Mouse (Mus musculus) Patski (cell line): ENCODE data around the gene Bst1. TPM values are rescaled to one million over a fixed set of nuclear protein-coding genes. Genes with fewer than 3 reads are reported as not detected.

Source experiments
- ATAC-seq: fragments of 100-300 bp; one replicate; pipeline ENCODE4 v1.8.0; 2021
- CTCF ChIA-PET: fragments of 350-600 bp; sonication (Branson Sonifier 250); formaldehyde crosslinking; loops from one replicate; lab custom pipeline; 2022; ENCODE audit warnings: inconsistent platforms; lab: Charles Lee
- POLR2A ChIA-PET: fragments of 350-600 bp; sonication (Branson Sonifier 250); formaldehyde crosslinking; loops from one replicate; lab custom pipeline; 2022; ENCODE audit warnings: antibody characterized with exemption, inconsistent platforms; lab: Charles Lee
- DNase-seq: peaks from one replicate; pipeline ENCODE4 v3.0.0-alpha.2; 2011; ENCODE audit warnings: low read depth, low spot score
- H3K27me3 ChIP-seq: fragments of 371-371 bp; one replicate; pipeline ENCODE4 v1.5.1; 2021
- CTCF ChIP-seq: fragments of 100-300 bp; IDR thresholded peaks from one replicate; pipeline ENCODE4 v1.5.1; 2021
- in situ Hi-C: fragments of 300-500 bp; cut with MboI; formaldehyde crosslinking; loops from 3 replicates; pipeline ENCODE4 v1.11.1; 2018; ENCODE audit warnings: low pct_unique_long_range_greater_than_20kb, mixed read lengths
- polyA plus RNA-seq: library from polyadenylated mRNA; unstranded; gene quantifications from one replicate; pipeline ENCODE4 v1.2.3, GENCODE M21; 2021

Gene Bst1
- polyA plus RNA-seq, 1 experiment from 2014 or later: 864 TPM

- ATAC-seq (peak; percentile 87), DNase-seq (peak; percentile 33)
- in situ Hi-C loops: no loop called here
- no peaks in the 10 kb centered on the region for H3K27me3 ChIP-seq
- POLR2A ChIA-PET: interaction anchor here (0.5 to 1.4 kb wide), 2 partner anchors 8 to 13 kb away, joined by 4 to 6 read pairs; partner anchors contain the start of gene Fbxl5
- CTCF ChIA-PET: no interaction called here
- no peak for TF ChIP-seq CTCF
Observed at GRCm38 (mm10) chr5:43807744-43808696, 10.7 kb upstream of the Bst1 start.

DNA sequence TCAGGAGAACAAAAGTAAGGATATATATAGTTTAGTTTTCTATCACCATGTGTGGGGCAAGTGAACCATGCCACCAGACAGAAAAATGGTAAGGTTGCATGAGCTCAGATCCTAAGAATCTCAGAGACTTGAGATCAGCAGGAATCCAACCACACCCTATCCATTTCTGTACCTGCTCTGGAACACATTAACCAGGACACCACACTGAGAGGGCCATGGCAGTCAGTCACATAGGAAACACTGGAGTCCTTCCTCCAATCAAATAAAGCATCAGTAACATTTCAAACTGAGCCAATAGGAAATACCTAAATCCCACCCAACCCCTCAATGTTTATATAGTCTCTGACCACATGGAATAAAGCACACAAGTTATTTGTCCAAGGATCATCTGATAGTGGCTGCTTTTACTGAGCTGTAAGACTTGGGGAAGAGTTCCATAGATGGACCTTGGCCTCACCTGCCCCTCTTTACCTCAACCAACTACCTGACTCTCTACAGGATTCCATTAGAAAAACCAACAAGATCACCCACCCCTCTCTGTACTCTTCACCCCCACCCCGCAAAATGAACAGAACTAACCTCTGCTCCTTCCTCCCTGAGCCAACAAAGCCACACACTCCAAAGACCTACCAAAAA is 8.1 kb upstream of the Bst1 start:
- ChIA-PET CTCF (interaction anchor here (1.6 to 1.9 kb wide), 2 partner anchors 10 to 12 kb away, joined by 3 to 5 read pairs; partner anchors contain the start of gene Fbxl5), POLR2A (interaction anchor here (0.6 kb wide), 1 partner anchor 28 kb away, joined by 3 read pairs; no protein-coding TSS in a partner anchor)
- no peaks in the 10 kb centered on the region for H3K27me3 ChIP-seq
- DNase-seq (no peak), ATAC-seq (peak; percentile 64)
- no peak for TF ChIP-seq CTCF
- in situ Hi-C loops: no loop called here

GRCm38 (mm10) chr5:43814536-43814935 is 4.1 kb upstream of the Bst1 start:
- in situ Hi-C loops: no loop called here
- POLR2A ChIA-PET: no interaction called here

GRCm38 (mm10) chr5:43815769-43816168 is 2.9 kb upstream of the Bst1 start:
- POLR2A ChIA-PET: no interaction called here
- ATAC-seq: peak; percentile 31
- in situ Hi-C loops: loop anchor here (5.0 kb wide), 1 partner anchor 33 kb away; no protein-coding TSS in a partner anchor
- DNase-seq: no peak
- no peaks in the 10 kb centered on the region for H3K27me3 ChIP-seq
- TF ChIP-seq CTCF: no peak
- CTCF ChIA-PET: interaction anchor here (1.4 to 1.9 kb wide), 3 partner anchors 11 to 39 kb away, joined by 4 to 5 read pairs (median 5); no protein-coding TSS in a partner anchor

More at GRCm38 (mm10) chr5:43814536-43814935, 4.1 kb upstream of the Bst1 start:
- ATAC-seq (no peak), DNase-seq (no peak)
- H3K27me3 ChIP-seq: no peaks in the 10 kb centered on the region
- CTCF ChIA-PET: interaction anchor here (1.4 to 4.0 kb wide), 2 partner anchors 14 to 23 kb away, joined by 3 to 20 read pairs; no protein-coding TSS in a partner anchor
- no peak for TF ChIP-seq CTCF

DNA sequence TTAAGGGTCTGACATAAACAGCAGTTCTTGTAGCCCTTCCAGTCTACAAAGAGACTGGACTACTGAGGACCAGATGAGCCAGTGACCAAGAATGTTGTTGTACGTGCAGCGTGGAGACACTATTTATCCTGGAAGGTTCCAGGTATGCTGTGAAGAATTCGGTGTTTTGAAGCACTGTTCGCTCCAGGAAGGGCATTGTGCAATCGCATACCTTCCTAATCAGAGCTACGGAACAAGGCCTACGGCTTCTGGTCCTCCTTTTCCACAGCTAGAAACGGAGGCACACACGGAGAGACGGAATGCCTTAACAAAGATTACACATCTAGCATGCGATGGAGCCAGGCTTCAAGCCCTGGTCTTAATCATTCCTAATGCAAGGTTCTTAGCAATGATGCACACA is 2.1 kb downstream of the Bst1 start:
- ChIA-PET POLR2A (interaction anchor here (0.7 to 1.5 kb wide), 4 partner anchors 12 to 159 kb away, joined by 3 to 6 read pairs (median 3); no protein-coding TSS in a partner anchor), CTCF (interaction anchor here (0.6 to 5.3 kb wide), 7 partner anchors 10 to 72 kb away, joined by 3 to 22 read pairs (median 3); no protein-coding TSS in a partner anchor)
- TF ChIP-seq CTCF: no peak
- DNase-seq (peak; percentile 62), ATAC-seq (peak; percentile 34)
- H3K27me3 ChIP-seq: no peaks in the 10 kb centered on the region
- in situ Hi-C loops: loop anchor here (10.0 kb wide), 1 partner anchor 56 kb away; no protein-coding TSS in a partner anchor

DNA sequence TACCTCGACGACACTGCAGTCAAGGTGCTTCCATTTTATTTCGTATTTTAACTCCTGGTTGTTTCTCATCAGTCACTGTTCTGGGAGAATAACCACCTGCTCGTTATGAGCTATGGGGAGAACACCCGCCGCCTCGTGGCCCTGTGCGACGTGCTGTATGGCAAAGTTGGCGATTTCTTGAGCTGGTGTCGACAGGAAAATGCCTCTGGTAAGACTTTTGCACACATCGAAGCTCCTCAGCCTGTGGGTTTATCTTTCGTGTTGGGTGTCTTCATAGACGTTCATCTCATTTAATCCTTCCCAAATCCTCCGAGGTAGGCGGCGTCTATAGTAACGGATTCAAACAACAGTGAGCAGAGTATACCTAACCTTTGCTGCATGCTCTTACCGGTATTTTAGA is 2.9 kb downstream of the Bst1 start, which contains the start of gene Fbxl5:
TSS of gene Fbxl5 (minus strand) at position 101 of the 400 bp plus-strand sequence.
- DNase-seq: peak; percentile 34
- POLR2A ChIA-PET: interaction anchor here (0.8 to 2.1 kb wide), 6 partner anchors 9 to 160 kb away, joined by 3 to 6 read pairs (median 4); no protein-coding TSS in a partner anchor
- in situ Hi-C loops: loop anchor here (10.0 kb wide), 1 partner anchor 57 kb away; no protein-coding TSS in a partner anchor

GRCm38 (mm10) chr5:43822199-43822598 is 3.5 kb downstream of the Bst1 start:
- no peaks in the 10 kb centered on the region for H3K27me3 ChIP-seq
- ChIA-PET CTCF (interaction anchor here (1.2 to 5.3 kb wide), 5 partner anchors 11 to 73 kb away, joined by 3 to 22 read pairs (median 3); no protein-coding TSS in a partner anchor), POLR2A (interaction anchor here (0.9 to 2.1 kb wide), 4 partner anchors 28 to 150 kb away, joined by 3 to 5 read pairs (median 3); no protein-coding TSS in a partner anchor)
- peak; percentile 69 for DNase-seq
- in situ Hi-C loops: loop anchor here (10.0 kb wide), 1 partner anchor 57 kb away; no protein-coding TSS in a partner anchor
- TF ChIP-seq CTCF: no peak
- peak; percentile 69 for ATAC-seq

More for the DNA sequence above, 2.9 kb downstream of the Bst1 start, which contains the start of gene Fbxl5:
- CTCF ChIA-PET: interaction anchor here (0.6 to 5.3 kb wide), 6 partner anchors 11 to 48 kb away, joined by 3 to 22 read pairs (median 4); no protein-coding TSS in a partner anchor
- no peaks in the 10 kb centered on the region for H3K27me3 ChIP-seq
- ATAC-seq: peak; percentile 11
- TF ChIP-seq CTCF: no peak

DNA sequence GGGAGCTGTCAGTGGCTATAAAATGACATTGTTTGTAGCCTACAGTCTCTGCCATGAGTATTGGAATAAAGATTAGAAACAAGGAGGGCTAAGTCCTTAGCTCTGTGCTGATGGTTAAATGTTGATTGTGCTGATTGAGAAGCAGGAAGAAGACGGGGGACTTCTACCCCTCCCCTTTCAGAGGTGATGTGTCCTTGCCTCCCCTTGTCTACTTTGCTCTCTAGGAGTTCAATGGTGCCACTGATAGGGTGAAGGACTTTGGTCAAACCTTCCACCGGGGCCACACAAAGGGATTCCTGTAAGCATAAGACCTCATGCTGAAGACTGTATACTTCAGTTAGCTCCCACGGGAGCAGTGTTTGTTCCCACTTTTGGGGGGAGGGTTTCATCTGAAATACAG is 4.1 kb downstream of the Bst1 start:
- DNase-seq (no peak), ATAC-seq (no peak)
- ChIA-PET POLR2A (interaction anchor here (1.0 to 2.1 kb wide), 3 partner anchors 28 to 95 kb away, joined by 3 to 5 read pairs (median 3); no protein-coding TSS in a partner anchor), CTCF (interaction anchor here (1.3 to 5.3 kb wide), 3 partner anchors 12 to 74 kb away, joined by 3 to 22 read pairs (median 3); no protein-coding TSS in a partner anchor)
- no peaks in the 10 kb centered on the region for H3K27me3 ChIP-seq
- in situ Hi-C loops: loop anchor here (10.0 kb wide), 1 partner anchor 58 kb away; no protein-coding TSS in a partner anchor
- no peak for TF ChIP-seq CTCF

DNA sequence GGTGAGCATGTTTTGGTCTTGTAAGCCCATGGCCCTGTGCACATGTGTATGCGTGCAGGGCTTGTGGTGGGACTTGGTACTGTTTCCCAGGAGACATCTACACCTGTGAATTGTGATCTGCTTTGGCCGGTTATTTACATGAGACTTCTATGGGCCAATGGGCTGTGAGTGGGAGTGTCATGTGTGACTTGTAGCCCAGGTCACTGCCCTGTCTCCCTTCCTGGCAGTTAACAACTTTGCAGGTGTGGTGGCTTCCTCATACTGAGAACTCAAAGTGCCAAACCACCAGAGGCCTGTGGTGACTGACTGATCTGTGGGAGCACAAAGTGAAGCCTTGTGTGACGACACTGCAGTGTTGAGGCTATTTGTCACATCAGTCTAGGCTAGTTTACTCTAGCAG is 5.9 kb downstream of the Bst1 start:
- TF ChIP-seq CTCF: no peak
- H3K27me3 ChIP-seq: no peaks in the 10 kb centered on the region
- CTCF ChIA-PET: interaction anchor here (1.3 to 1.5 kb wide), 2 partner anchors 41 to 49 kb away, joined by 3 to 4 read pairs; no protein-coding TSS in a partner anchor
- in situ Hi-C loops: loop anchor here (10.0 kb wide), 1 partner anchor 60 kb away; no protein-coding TSS in a partner anchor
- POLR2A ChIA-PET: interaction anchor here (1.1 kb wide), 1 partner anchor 50 kb away, joined by 3 read pairs; no protein-coding TSS in a partner anchor
- ATAC-seq (no peak), DNase-seq (no peak)
